Mouse (Mus musculus): ENCODE measurements around the gene Cyp20a1.
A peak's percentile ranks its signal among the peaks of the same experiment; 100 is the strongest.

The Cyp20a1 gene

DNA sequence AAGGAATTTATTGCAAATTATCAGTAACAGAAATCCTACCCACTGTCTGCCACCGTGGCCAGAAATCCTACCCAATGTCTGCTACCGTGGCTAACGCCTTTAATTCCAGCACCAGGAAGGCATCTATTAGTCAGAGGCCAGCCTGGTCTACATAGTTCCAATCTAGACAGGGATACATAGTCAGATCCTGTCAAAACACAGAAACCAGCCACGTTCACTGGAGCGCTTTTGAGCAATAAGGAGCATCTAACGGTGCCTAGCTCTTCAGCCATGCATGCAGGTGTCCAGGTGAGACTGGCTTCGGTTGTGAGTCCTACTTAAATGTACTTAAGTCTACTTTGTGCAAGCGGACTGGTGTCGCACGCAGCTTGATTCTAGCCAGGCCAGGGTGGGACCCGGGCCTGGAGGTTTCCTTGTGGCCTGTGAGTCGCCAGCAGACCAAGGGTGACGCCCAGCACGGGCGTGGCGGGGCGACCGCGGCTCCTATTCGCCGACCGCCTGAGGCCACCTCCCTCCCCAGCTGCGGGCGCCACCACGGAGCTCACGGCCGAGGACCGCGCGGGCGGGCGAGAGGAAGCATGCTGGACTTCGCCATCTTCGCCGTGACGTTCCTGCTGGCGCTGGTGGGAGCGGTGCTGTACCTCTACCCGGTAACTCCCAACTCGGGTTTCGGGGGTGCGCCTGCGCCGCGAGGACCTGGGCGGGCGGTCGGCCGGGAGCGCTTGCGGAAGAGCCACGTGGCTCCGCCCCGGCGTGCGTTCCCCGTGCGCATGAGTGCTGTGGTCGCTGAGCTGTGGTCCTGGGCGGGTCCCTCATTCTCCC is at the start of gene Cyp20a1:
Gene Cyp20a1 (plus strand): TSS at position 516 of the 822 bp plus-strand sequence.
- peak; percentile 95 for DNase-seq (ENCODE audit: low spot score in 2 of 2)

DNA sequence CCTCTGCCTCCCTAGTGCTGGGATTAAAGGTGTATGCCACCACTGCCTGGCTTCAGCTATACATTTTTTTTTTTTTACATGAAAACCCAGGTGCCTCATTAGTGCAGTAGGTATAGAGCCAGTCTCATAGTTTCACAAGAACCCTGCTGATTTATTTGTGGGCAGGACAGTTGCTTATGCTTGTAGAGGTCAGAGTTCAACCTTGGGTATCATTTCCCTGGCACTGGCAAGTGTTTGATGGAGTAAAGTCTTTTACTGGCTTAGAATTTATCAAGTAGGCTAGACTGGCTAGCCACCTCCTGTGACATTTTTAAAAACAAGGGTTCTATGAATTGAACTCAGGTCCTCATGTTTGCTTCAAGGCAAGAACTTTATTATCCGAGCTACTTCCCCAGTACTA is 49.2 kb upstream of the Cyp20a1 start:
- DNase-seq (ENCODE audit: low spot score in 2 of 2): no peak

- no peak for DNase-seq (ENCODE audit: low spot score in 2 of 2)
These were observed 720 bp downstream of the Cyp20a1 start for GRCm38 (mm10) chr1:60343630-60344455.

DNA sequence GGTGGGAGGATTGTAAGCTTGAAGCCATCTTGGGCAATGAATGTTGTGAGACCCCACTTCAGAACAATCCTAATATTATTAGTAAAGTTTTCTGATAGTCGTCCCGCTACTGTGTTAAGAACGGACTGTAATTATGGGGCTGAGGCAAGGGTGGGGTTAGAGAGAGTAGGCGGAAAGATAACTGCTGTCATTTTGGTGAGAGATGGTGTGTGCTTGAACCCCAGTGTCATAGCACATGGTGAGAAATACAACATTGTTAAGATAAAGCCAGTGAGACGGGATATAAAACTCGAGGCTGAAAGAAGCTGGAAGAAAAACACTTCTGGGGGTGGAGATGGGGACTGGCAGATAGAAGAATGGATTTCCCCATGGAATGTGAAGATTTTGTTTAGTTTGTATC is 1.5 kb downstream of the Cyp20a1 start:
- DNase-seq (ENCODE audit: low spot score in 2 of 2): no peak

DNA sequence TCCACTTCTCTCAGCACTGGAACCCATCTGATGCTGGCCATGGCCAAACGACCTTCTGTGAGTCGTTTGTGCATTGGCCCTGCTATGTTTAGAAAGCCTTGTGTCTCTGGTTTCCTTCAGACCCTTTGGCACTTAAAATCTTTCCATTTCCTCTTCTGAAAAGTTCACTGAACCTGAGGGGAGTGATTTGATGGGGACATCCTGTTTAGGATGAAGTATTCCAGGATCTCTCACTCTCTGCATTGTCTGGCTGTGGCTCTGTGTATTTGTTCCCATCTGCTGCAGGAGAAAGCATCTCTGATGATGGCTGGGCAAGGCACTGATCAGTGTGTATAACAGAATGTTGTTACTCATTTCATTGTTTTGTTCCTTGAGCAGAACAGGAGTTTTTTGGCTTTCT is 2.6 kb downstream of the Cyp20a1 start:
- no peak for DNase-seq (ENCODE audit: low spot score in 2 of 2)

DNA sequence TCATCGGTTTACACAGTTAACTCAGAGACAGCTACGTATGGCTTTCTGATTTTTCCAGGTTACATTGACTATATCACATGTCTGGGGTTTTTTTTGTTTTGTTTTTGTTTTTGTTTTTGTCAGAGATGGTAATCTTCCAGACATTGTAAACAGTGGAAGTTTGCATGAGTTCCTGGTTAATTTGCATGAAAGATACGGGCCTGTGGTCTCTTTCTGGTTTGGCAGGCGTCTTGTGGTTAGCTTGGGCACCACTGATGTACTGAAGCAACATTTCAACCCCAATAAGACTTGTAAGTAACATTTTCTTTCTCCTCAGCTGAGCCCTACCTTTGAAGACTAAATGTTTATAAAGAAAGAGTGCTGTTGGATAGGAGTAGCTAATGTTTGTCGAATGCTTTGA is 9.7 kb downstream of the Cyp20a1 start:
- peak in 1 of 2 experiments; percentile 2 for DNase-seq (ENCODE audit: low spot score in 2 of 2)

GRCm38 (mm10) chr1:60361626-60362025 is 18.5 kb downstream of the Cyp20a1 start:
- DNase-seq (ENCODE audit: low spot score in 2 of 2): no peak

- no peak for DNase-seq (ENCODE audit: low spot score in 2 of 2)
These were observed 33.4 kb downstream of the Cyp20a1 start for GRCm38 (mm10) chr1:60376556-60376955.

DNA sequence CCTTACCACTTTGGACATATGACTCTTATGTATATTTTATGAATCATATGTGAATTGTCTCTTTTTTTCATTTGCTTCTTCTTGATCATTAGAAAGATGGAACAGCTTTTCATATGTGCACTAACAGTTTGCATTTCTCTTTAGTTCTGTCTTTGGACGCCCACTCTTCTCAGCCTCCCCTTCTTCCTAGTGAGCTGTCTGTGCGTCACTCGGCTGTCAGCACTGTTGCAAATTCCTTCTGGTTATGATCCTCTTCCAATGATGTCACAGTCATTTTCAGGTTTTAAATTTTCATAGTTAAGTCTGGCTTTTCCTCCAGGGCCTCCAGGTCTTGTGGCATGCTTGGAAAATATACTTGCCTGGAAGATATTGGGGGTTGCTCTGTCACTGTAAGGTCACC is 38.8 kb downstream of the Cyp20a1 start:
- no peak for DNase-seq (ENCODE audit: low spot score in 2 of 2)

- DNase-seq (ENCODE audit: low spot score in 2 of 2): no peak
These were observed 61.7 kb downstream of the Cyp20a1 start for GRCm38 (mm10) chr1:60404848-60405247.

DNA sequence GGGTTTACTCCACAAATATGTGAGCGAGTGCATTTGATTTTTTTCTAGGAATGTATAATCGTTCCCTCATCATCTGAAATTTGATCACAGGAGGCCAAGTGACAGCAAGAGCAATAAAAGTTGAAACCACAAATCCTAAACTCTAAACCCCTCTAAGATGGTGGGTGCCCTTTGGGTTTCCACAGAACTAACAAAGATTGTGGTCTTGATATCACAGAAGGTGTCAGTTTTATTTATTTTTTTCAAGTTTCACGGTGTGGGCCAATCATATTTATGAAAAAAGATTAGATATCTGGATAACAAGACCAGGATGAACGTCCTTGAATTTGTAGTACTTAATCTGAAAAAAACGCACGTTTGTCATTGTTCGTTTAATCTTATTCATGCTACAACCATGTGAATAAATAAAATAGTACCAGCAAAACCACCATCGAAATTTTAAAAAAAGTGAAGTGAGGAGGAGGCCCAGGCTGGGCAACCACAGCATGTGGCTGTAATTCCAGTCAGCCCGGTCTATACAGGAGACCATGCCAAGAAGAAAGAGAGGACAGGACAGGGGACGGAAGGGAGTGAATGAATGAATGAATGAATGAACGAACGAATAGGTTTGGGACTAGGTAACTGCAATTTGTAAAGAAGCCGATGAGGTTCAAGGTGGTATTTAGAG is 65.5 kb downstream of the Cyp20a1 start:
- peak in 1 of 2 experiments; percentile 16 for DNase-seq (ENCODE audit: low spot score in 2 of 2)

GRCm38 (mm10) chr1:60409168-60409828 is 66.2 kb downstream of the Cyp20a1 start, which contains the start of gene Abi2:
Abi2 (plus strand) TSS chr1:60409619.
- peak; percentile 95 to 97 for DNase-seq (ENCODE audit: low spot score in 2 of 2)

GRCm38 (mm10) chr1:60409928-60410817 is 67.0 kb downstream of the Cyp20a1 start:
- peak; percentile 64 to 78 for DNase-seq (ENCODE audit: low spot score in 2 of 2)

- peak in 1 of 2 experiments; percentile 13 for DNase-seq (ENCODE audit: low spot score in 2 of 2)
These were observed 73.6 kb downstream of the Cyp20a1 start for GRCm38 (mm10) chr1:60416724-60417123.

DNA sequence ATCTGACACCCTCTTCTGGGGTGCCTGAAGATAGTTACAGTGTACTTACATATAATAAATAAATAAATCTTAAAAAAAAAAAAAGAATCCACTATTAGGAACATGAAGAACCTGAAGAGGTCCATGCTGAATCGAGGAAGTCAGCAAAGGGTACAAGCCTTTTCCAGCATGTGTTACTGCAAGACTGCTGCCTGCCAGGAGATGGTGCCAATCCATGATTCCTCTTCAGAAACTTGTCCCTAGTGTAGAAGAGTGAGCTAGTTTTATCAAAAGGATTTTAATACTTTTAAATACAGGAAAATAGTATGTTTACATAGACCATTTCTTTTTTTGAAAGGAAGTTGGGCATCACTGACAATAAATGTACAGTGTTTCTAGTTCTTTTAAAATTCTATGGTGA is 80.8 kb downstream of the Cyp20a1 start:
- DNase-seq (ENCODE audit: low spot score in 2 of 2): peak in 1 of 2 experiments; percentile 25

GRCm38 (mm10) chr1:60428341-60428740 is 85.2 kb downstream of the Cyp20a1 start:
- peak in 1 of 2 experiments; percentile 17 for DNase-seq (ENCODE audit: low spot score in 2 of 2)

GRCm38 (mm10) chr1:60428932-60429331 is 85.8 kb downstream of the Cyp20a1 start:
- peak in 1 of 2 experiments; percentile 37 for DNase-seq (ENCODE audit: low spot score in 2 of 2)

- no peak for DNase-seq (ENCODE audit: low spot score in 2 of 2)
These were observed 88.4 kb downstream of the Cyp20a1 start for GRCm38 (mm10) chr1:60431531-60431930.

- no peak for DNase-seq (ENCODE audit: low spot score in 2 of 2)
These were observed 89.4 kb downstream of the Cyp20a1 start for GRCm38 (mm10) chr1:60432497-60432896.
